Mouse (Mus musculus) lung, embryonic 16.5 days (tissue): ENCODE data around the gene Tmem202. TPM values are rescaled to one million over a fixed set of nuclear protein-coding genes. Genes with fewer than 3 reads are reported as not detected.

Experiments
- ATAC-seq: fragments of 200-750 bp; cut with Nextera tagmentation; 2 replicates; pipeline ENCODE4 v1.8.0; 2017; ENCODE audit warnings: low read depth, mild to moderate bottlenecking, moderate library complexity
- H3K27ac ChIP-seq: fragments of 300-500 bp; sonication (generic); 2 replicates; pipeline ENCODE4 v1.5.1; 2014; ENCODE audit warnings: mild to moderate bottlenecking, control low read depth, low read length
- H3K27me3 ChIP-seq: fragments of 300-500 bp; sonication (generic); 2 replicates; pipeline ENCODE4 v1.6.1; 2014; ENCODE audit warnings: low read depth, low read length, mixed read lengths; ENCODE audit not compliant: control insufficient read depth, insufficient read depth
- H3K36me3 ChIP-seq: fragments of 300-500 bp; sonication (generic); 2 replicates; pipeline ENCODE4 v1.6.1; 2014; ENCODE audit warnings: low read length; ENCODE audit not compliant: control insufficient read depth, insufficient read depth
- H3K4me1 ChIP-seq: fragments of 300-500 bp; sonication (generic); replicated peaks from 2 replicates; pipeline ENCODE4 v1.6.1; 2014; ENCODE audit warnings: low read length, mixed read lengths; ENCODE audit not compliant: control insufficient read depth, insufficient read depth
- H3K4me2 ChIP-seq: fragments of 300-500 bp; sonication (generic); 2 replicates; pipeline ENCODE4 v1.6.1; 2014; ENCODE audit warnings: low read depth, low read length, control low read depth
- H3K4me3 ChIP-seq: fragments of 300-500 bp; sonication (generic); 2 replicates; pipeline ENCODE4 v1.5.1; 2014; ENCODE audit warnings: mild to moderate bottlenecking, low read length, control low read depth
- H3K9ac ChIP-seq: fragments of 300-500 bp; sonication (generic); 2 replicates; pipeline ENCODE4 v1.6.1; 2014; ENCODE audit warnings: low read length, control low read depth
- H3K9me3 ChIP-seq: fragments of 300-500 bp; sonication (generic); 2 replicates; pipeline ENCODE4 v1.6.1; 2016; ENCODE audit warnings: low read length; ENCODE audit not compliant: control insufficient read depth
- WGBS: fragments of 180-500 bp; shearing (Covaris S2); extraction: QIAGEN DNeasy Blood & Tissue Kit; methylation state at CpG from one replicate; pipeline ENCODE4 v1.1.7; 2014; 5-methylcytosine and 5-hydroxymethylcytosine counted together
- polyA plus RNA-seq: library from polyadenylated mRNA; unstranded; fragments of >200 nt; fragmentation: Nextera tagmentation; extraction: Ambion mirVana; gene quantifications from 2 replicates; pipeline ENCODE4 v1.2.1, GENCODE M21; 2015

The Tmem202 gene
- polyA plus RNA-seq, 1 experiment from 2014 or later = not detected

DNA sequence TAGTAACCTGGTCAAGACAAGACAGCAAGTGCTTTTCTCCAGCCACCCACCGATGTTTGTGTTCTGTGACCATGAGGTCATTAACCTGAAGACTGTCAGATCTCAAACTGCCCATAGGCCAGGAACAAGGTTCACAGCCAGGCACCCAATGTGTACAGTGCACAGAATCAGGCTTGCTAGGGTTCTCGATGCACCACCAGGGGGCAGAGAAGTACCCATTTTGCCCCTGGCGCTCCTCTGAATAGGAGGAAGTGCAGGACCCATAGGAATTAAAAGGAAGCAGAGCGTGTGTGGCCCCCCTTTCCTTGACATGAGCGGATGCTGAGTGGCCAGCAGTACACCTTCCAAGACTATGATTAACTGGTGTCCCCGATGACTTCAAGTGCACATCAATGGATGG, 27.5 kb upstream of the Tmem202 start:
- Histone ChIP-seq H3K4me3 (no peak overlapping the region), H3K4me1 (no peaks in the 10 kb centered on the region), H3K9ac (no peak overlapping the region), H3K27me3 (no peaks in the 10 kb centered on the region), H3K9me3 (no peaks in the 10 kb centered on the region), H3K36me3 (peaks cover 9% of the 10 kb centered on the region), H3K4me2 (no peak overlapping the region), H3K27ac (no peak overlapping the region)
- ATAC-seq = peak; percentile 76
- WGBS = 19% methylated on average over 6 of the region's 6 CpGs

DNA sequence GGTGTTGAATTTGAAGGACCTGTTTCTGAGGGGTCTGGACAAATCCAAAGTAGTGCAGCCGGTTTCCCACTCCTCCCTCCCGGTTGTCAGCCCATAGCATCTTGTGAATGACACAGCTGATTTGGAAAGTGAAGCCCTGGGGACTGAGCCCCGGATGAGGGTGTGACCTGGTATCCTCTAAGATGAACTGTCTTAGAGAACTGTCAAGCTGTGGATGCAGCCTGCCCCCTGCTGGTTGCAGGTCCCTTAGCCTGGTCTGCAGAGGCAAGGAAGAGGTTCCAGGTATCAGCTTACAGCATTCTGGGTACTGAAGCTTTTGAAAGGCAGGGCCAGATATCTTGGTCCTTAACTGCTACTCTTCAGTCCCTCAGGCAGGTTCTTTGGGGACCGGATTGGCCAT, 26.0 kb upstream of the Tmem202 start:
- H3K9me3 ChIP-seq = no peaks in the 10 kb centered on the region
- WGBS = 20% methylated on average over 4 of the region's 4 CpGs
- no peak overlapping the region for H3K9ac ChIP-seq
- no peak overlapping the region for H3K4me2 ChIP-seq
- H3K4me1 ChIP-seq = no peaks in the 10 kb centered on the region
- no peaks in the 10 kb centered on the region for H3K27me3 ChIP-seq
- no peak overlapping the region for H3K27ac ChIP-seq
- ATAC-seq = peak; percentile 45; the same call in 1 of the 2 replicates
- peaks cover 12% of the 10 kb centered on the region for H3K36me3 ChIP-seq
- no peak overlapping the region for H3K4me3 ChIP-seq

DNA sequence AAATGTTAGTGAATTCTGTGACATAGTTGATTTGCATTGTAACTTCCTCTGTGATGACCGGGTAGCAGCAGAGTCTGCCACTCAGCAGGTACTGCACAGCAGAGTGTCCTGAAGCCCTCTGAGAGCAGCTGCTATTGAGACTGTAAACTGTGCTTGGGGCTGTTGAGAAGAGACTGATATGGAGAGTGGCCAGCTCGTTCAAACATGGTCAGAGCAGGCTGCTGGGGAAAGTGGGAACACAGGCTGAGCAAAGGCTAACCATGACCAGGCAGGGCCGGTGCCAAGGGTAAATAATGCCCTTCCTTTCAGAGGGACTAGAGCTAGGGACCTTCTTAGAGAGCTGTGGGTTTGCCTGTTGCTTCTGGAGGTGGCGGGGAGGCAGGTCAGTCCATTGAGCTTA, 14.1 kb upstream of the Tmem202 start:
- 60% methylated on average over 4 of the region's 4 CpGs for WGBS
- no peak for ATAC-seq
- Histone ChIP-seq H3K4me3 (no peak overlapping the region), H3K27me3 (no peaks in the 10 kb centered on the region), H3K4me1 (no peaks in the 10 kb centered on the region), H3K36me3 (peaks cover under 1% of the 10 kb centered on the region), H3K9me3 (no peaks in the 10 kb centered on the region), H3K4me2 (no peak overlapping the region), H3K27ac (no peak overlapping the region), H3K9ac (no peak overlapping the region)

DNA sequence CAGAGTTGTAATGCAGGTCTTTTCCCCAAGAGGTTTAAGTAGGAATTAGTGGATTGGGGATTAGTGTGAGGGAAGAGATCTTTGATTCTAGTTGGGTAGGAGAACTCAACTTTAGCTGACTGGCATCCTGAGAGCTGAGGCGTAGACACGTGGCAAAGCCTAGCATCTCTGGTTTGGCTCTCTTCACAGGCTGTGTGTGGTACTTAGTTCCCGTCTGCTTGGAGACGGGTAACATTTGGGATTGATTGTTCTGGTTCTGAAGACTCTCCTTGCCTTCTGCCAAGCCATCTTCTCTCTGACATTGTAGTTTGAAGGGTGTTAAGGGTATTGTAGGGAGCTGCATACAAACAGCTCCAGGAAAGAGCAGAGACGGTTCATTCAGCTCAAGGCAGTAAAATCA, 13.0 kb upstream of the Tmem202 start:
- no peak overlapping the region for H3K4me3 ChIP-seq
- WGBS = 83% methylated on average over 5 of the region's 5 CpGs
- no peaks in the 10 kb centered on the region for H3K9me3 ChIP-seq
- H3K9ac ChIP-seq = no peak overlapping the region
- H3K27me3 ChIP-seq = no peaks in the 10 kb centered on the region
- H3K36me3 ChIP-seq = no peaks in the 10 kb centered on the region
- no peak overlapping the region for H3K4me2 ChIP-seq
- no peak overlapping the region for H3K27ac ChIP-seq
- no peaks in the 10 kb centered on the region for H3K4me1 ChIP-seq
- ATAC-seq = no peak

DNA sequence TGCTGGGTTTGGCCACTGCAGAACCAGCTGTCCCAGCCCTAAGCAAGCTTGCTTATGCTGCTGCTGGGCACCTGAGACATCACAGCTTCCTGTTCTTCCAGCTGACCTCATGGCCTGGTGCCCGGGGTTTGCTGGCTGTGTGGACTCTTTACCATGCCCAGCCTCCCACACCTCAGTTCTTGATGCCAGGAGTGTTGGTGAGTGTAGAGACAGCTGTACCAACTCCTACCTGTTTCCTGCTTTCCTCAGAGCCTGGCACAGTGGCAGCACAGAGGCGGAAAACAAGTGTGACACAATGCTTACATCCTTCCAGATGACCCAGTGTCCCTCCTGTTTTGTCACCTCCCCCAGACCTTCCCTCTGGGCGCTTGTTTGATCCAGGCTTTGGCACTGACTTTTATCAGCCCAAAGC, 12.0 kb upstream of the Tmem202 start:
- Histone ChIP-seq H3K36me3 (no peaks in the 10 kb centered on the region), H3K27me3 (no peaks in the 10 kb centered on the region), H3K4me3 (no peak overlapping the region), H3K9ac (no peak overlapping the region), H3K9me3 (no peaks in the 10 kb centered on the region), H3K4me1 (no peaks in the 10 kb centered on the region), H3K27ac (peak overlapping the region; percentile 5), H3K4me2 (no peak overlapping the region)
- WGBS = 56% methylated on average over 3 of the region's 3 CpGs
- ATAC-seq = 0 out of 2 replicates have a peak, but pooled peaks have one; percentile 12

DNA sequence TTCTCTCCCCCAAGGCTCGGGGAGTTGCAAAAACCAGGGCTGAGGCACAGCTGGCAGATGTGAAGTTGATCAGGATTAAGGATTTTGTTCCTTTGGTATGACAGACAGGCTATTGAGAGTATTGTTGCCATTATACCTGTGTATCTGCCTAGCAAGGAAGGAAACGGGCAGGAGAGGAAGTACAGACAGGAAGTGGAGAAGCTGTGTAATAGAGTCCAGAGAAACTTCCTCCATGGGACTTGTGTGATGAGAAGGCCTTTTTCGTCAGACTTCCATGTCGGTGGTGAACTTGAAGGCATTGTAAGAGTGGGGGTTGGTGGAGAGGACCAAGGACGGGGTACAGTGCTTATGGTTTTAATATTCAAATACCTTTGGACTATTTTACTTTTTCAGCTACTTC, 11.4 kb upstream of the Tmem202 start:
- no peak for ATAC-seq
- H3K27me3 ChIP-seq = no peaks in the 10 kb centered on the region
- WGBS = 66% methylated on average over 5 of the region's 5 CpGs

DNA sequence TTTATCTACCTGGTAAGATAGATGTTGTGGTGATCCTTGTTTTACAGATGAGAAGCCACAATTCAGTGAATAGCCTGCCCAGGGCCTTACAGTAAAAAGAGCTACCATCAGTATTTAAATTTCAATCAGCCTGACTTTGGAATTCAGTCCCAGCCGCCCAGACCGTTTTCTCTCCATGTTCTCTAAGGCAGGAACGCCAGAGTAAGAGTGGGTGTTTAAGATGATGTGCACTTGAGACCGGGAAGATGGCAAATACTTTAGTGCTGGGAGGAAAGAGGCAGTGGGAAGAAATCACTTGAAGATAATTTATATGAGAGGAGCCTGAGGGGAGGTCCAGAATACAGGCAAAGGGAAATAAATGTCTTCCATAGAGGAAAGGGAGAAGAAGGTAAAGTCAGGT, 10.4 kb upstream of the Tmem202 start:
- Histone ChIP-seq H3K4me3 (no peak overlapping the region), H3K4me2 (no peak overlapping the region), H3K27ac (no peak overlapping the region), H3K9me3 (no peaks in the 10 kb centered on the region), H3K4me1 (no peaks in the 10 kb centered on the region), H3K36me3 (no peaks in the 10 kb centered on the region), H3K27me3 (no peaks in the 10 kb centered on the region), H3K9ac (no peak overlapping the region)
- no peak for ATAC-seq
- 68% methylated on average over 4 of the region's 4 CpGs for WGBS

More for the DNA sequence above, 11.4 kb upstream of the Tmem202 start:
- no peaks in the 10 kb centered on the region for H3K9me3 ChIP-seq
- H3K27ac ChIP-seq = no peak overlapping the region
- H3K4me2 ChIP-seq = no peak overlapping the region
- no peak overlapping the region for H3K9ac ChIP-seq
- no peak overlapping the region for H3K4me3 ChIP-seq
- H3K36me3 ChIP-seq = no peaks in the 10 kb centered on the region
- H3K4me1 ChIP-seq = no peaks in the 10 kb centered on the region

DNA sequence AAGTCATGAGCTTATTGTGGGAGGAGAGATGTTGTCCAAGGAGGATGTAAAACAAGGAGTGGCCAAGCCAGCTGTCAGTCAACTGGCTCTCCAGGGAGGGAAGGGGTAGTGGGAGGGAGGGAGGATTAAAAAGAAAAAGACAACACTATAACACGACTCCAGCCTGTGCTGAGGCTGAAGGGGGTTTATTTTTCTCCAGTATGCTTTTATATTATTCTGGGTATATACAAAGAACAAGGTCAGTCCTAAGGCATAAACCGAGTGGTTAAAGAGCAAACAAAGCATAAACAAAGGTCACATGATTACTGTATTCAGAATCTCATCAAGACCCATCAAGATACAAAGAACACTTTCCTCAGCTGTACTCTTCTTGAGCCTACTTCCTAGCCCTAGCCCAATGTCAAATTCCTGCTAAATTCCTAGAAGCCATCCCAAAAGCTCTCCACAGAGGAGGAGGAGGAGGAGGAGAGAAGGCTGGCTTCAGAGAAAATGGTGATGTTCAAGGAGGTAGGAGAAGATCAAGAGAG, 9.4 kb upstream of the Tmem202 start:
- no peak for ATAC-seq
- WGBS = 70% methylated on average over 2 of the region's 2 CpGs
- Histone ChIP-seq H3K4me1 (no peaks in the 10 kb centered on the region), H3K27ac (no peak overlapping the region), H3K27me3 (no peaks in the 10 kb centered on the region), H3K9ac (no peak overlapping the region), H3K9me3 (no peaks in the 10 kb centered on the region), H3K4me3 (no peak overlapping the region), H3K4me2 (no peak overlapping the region), H3K36me3 (no peaks in the 10 kb centered on the region)

DNA sequence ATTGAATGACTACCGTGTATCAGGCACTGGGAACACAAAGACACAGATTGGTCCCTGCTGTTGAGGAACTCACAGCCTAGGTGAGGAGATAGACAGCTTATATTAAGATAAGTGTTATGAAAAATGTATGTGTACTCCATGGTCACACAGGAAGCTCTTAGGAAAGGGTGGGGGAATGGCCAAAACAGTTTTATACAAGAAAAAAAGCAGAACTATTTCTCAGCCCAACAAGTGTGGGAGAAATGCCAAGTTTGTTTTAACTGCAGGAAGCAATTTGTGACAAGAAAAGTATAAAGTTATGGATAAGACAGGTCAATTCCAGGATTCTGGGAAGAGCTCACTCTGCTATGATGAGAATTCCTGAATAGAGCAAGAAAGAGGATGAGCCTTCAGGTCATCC, 8.2 kb upstream of the Tmem202 start:
- Histone ChIP-seq H3K27me3 (no peaks in the 10 kb centered on the region), H3K36me3 (no peaks in the 10 kb centered on the region), H3K9me3 (no peaks in the 10 kb centered on the region), H3K4me2 (no peak overlapping the region), H3K4me1 (no peaks in the 10 kb centered on the region), H3K4me3 (no peak overlapping the region), H3K27ac (no peak overlapping the region), H3K9ac (no peak overlapping the region)
- no peak for ATAC-seq
- WGBS = 78% methylated on average over 1 of the region's 1 CpGs

DNA sequence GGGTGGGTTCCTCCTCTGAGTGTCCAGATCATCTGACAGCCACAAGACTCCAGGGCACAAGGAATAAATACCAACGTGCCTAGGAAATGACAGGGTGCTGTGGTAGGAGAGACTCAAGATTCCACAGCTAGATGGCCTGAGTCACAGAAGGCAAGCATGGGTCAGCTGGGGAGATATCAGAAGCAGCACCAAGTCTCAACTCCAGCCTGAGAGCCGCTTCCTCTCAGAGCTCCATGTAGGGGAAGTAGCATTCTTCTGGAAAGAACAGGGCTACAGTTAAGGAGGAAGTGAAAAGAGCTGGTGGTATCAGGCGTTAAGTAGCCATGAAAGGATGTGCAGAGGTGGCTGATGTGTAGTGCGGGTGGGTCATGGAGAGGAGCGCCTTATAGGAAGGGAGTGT, 5.1 kb upstream of the Tmem202 start:
- no peak overlapping the region for H3K4me3 ChIP-seq
- peaks cover 17% of the 10 kb centered on the region for H3K4me1 ChIP-seq
- H3K36me3 ChIP-seq = no peaks in the 10 kb centered on the region
- no peak overlapping the region for H3K27ac ChIP-seq
- H3K27me3 ChIP-seq = no peaks in the 10 kb centered on the region
- no peak overlapping the region for H3K9ac ChIP-seq
- H3K9me3 ChIP-seq = no peaks in the 10 kb centered on the region
- H3K4me2 ChIP-seq = no peak overlapping the region
- WGBS = 76% methylated on average over 5 of the region's 5 CpGs
- ATAC-seq = no peak
